Mouse (Mus musculus) MEL (cell line): ENCODE results near the gene Lipt1.

Experiments used
- GATA1 ChIP-seq: IDR thresholded peaks from 2 replicates; pipeline ENCODE4 v1.6.1; 2011; ENCODE audit warnings: low read depth, low read length, improper control_type of control experiment
- SIN3A ChIP-seq: IDR thresholded peaks from 2 replicates; pipeline ENCODE4 v1.6.1; 2012; ENCODE audit warnings: low read length, improper control_type of control experiment, inconsistent platforms

- TF ChIP-seq GATA1 (0 out of 2 replicates have a peak, but pooled peaks have one; percentile 16), SIN3A (peak; percentile 96)
These were observed 861 bp downstream of the Lipt1 start for GRCm38 (mm10) chr1:37872131-37873067.
